Mouse (Mus musculus) lung, embryonic 16.5 days (tissue): ENCODE measurements around the gene Arhgap30. TPM values are rescaled to one million over a fixed set of nuclear protein-coding genes. Genes with fewer than 3 reads are reported as not detected.
A peak's percentile ranks its signal among the peaks of the same experiment; 100 is the strongest.

Experiments
- ATAC-seq: fragments of 200-750 bp; cut with Nextera tagmentation; 2 replicates; pipeline ENCODE4 v1.8.0; 2017; ENCODE audit warnings: low read depth, mild to moderate bottlenecking, moderate library complexity
- H3K27ac ChIP-seq: fragments of 300-500 bp; sonication (generic); 2 replicates; pipeline ENCODE4 v1.5.1; 2014; ENCODE audit warnings: mild to moderate bottlenecking, control low read depth, low read length
- H3K27me3 ChIP-seq: fragments of 300-500 bp; sonication (generic); 2 replicates; pipeline ENCODE4 v1.6.1; 2014; ENCODE audit warnings: low read depth, low read length, mixed read lengths; ENCODE audit not compliant: control insufficient read depth, insufficient read depth
- H3K36me3 ChIP-seq: fragments of 300-500 bp; sonication (generic); 2 replicates; pipeline ENCODE4 v1.6.1; 2014; ENCODE audit warnings: low read length; ENCODE audit not compliant: control insufficient read depth, insufficient read depth
- H3K4me1 ChIP-seq: fragments of 300-500 bp; sonication (generic); replicated peaks from 2 replicates; pipeline ENCODE4 v1.6.1; 2014; ENCODE audit warnings: low read length, mixed read lengths; ENCODE audit not compliant: control insufficient read depth, insufficient read depth
- H3K4me2 ChIP-seq: fragments of 300-500 bp; sonication (generic); 2 replicates; pipeline ENCODE4 v1.6.1; 2014; ENCODE audit warnings: low read depth, low read length, control low read depth
- H3K4me3 ChIP-seq: fragments of 300-500 bp; sonication (generic); 2 replicates; pipeline ENCODE4 v1.5.1; 2014; ENCODE audit warnings: mild to moderate bottlenecking, low read length, control low read depth
- H3K9ac ChIP-seq: fragments of 300-500 bp; sonication (generic); 2 replicates; pipeline ENCODE4 v1.6.1; 2014; ENCODE audit warnings: low read length, control low read depth
- H3K9me3 ChIP-seq: fragments of 300-500 bp; sonication (generic); 2 replicates; pipeline ENCODE4 v1.6.1; 2016; ENCODE audit warnings: low read length; ENCODE audit not compliant: control insufficient read depth
- WGBS: fragments of 180-500 bp; shearing (Covaris S2); extraction: QIAGEN DNeasy Blood & Tissue Kit; methylation state at CpG from one replicate; pipeline ENCODE4 v1.1.7; 2014; 5-methylcytosine and 5-hydroxymethylcytosine counted together
- polyA plus RNA-seq: library from polyadenylated mRNA; unstranded; fragments of >200 nt; fragmentation: Nextera tagmentation; extraction: Ambion mirVana; gene quantifications from 2 replicates; pipeline ENCODE4 v1.2.1, GENCODE M21; 2015

Arhgap30 gene
- polyA plus RNA-seq, 1 experiment from 2014 or later: 2.6 TPM

DNA sequence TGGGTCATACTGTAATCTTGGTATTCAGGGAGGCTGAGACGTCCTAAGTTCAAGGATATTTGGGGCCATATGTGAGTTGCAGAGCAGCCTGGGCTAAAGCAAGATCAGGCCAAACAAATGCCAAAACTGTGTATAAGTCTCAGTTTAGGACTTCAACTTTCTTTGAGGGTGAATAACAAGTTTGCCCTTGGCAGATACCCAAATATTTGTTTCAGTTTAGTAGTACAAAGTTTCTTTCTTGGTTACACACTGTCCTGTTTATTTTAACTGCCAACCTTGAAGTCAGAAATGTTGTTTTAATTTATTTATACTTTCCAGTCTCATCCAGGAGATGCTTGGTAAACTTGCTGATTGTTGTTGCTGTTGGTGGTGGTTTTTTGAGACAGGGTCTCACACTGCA is 47.2 kb downstream of the Arhgap30 start:
- Histone ChIP-seq H3K27ac (no peak overlapping the region), H3K4me3 (no peak overlapping the region), H3K27me3 (no peaks in the 10 kb centered on the region), H3K4me1 (peaks cover 20% of the 10 kb centered on the region), H3K9ac (no peak overlapping the region), H3K4me2 (no peak overlapping the region), H3K9me3 (no peaks in the 10 kb centered on the region), H3K36me3 (no peaks in the 10 kb centered on the region)
- ATAC-seq: no peak
- 26% methylated on average over 1 of the region's 1 CpGs for WGBS

DNA sequence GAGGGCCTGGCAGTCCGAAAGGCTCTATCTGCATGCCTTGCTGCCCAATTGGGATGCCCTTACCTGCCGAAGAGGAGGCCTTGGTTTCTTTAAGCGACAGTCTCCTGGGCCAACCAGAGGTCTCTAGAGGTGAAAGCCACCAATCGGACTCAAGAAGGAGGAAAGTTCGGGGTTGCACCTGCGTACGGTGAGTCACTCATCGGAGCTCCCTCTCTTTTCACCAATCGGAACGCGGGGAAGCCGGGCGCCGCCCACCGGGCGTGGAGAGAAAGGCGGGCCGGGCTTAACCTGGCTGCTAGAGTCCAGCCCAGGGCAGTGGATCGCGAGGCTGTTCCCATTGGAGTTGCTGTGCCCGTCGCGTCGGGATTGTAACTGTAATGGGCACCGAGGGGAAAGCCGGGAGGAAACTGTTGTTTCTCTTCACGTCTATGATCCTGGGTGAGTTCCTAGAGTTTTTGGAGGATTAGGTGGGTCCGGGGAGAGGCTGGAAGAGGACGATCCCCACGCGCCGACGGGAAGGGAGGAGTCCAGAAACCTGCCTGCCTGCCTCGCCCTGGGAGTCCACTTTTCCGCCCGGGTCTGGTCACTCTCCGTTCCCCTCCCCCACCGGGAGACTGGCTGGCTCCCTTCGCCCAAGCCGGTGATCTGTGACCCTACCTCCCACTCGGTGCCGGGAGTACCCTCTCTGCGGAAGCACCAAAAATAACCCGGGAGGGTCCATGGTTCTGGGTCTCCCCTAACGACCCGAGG is 48.7 kb downstream of the Arhgap30 start, which contains the start of gene F11r:
TSS of gene F11r (plus strand) at position 272 of the 750 bp plus-strand sequence.
- peak; percentile 82 for ATAC-seq
- no peaks in the 10 kb centered on the region for H3K27me3 ChIP-seq
- peak within 1 kb of the TSS; percentile 43 for H3K27ac ChIP-seq
- peak within 1 kb of the TSS; percentile 64 for H3K9ac ChIP-seq
- peaks cover 31% of the 10 kb centered on the region for H3K4me1 ChIP-seq
- peak within 1 kb of the TSS; percentile 64 for H3K4me2 ChIP-seq
- no peaks in the 10 kb centered on the region for H3K9me3 ChIP-seq
- WGBS: 2% methylated on average over 44 of the region's 46 CpGs
- H3K4me3 ChIP-seq: peak within 1 kb of the TSS; percentile 57
- H3K36me3 ChIP-seq: no peaks in the 10 kb centered on the region

DNA sequence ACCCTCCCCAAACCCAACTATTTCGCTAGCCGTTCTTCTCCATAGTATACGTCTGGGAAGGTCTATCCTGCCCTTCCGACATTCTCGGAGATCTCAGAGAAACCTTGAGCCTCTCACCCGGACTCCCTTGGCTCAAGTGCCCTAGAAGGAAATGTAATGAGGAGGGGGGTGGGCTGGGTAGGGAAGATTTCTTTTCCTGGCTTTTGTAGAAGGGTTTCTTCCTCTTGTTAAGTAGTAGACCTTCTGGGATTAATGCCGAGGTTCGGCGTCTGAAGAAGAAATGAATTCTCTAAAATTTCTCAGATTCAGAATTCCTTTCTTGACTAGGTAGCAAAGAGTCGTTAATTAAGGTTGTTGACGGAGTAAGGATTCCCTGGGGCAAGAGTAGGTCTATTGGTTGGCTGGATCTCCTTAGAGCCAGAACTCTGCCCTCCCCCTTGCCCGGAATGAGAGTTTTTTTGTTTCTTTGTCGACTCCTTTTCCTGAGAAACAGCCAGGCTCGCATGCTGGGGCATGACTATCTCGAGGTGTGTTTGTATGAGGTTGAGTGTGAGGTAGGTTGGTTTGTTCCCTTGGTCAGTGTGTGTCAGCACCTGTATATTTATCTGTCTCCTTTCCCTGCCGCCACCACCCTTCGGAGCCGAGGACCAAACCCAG is 49.4 kb downstream of the Arhgap30 start:
- H3K4me1 ChIP-seq: peaks cover 36% of the 10 kb centered on the region
- H3K27me3 ChIP-seq: no peaks in the 10 kb centered on the region
- H3K36me3 ChIP-seq: no peaks in the 10 kb centered on the region
- peak overlapping the region; percentile 64 for H3K4me2 ChIP-seq
- no peaks in the 10 kb centered on the region for H3K9me3 ChIP-seq
- H3K27ac ChIP-seq: peak overlapping the region; percentile 43
- ATAC-seq: peak; percentile 10; the same call in 1 of the 2 replicates
- H3K4me3 ChIP-seq: peak overlapping the region; percentile 57
- H3K9ac ChIP-seq: peak overlapping the region; percentile 64
- WGBS: 5% methylated on average over 18 of the region's 18 CpGs

DNA sequence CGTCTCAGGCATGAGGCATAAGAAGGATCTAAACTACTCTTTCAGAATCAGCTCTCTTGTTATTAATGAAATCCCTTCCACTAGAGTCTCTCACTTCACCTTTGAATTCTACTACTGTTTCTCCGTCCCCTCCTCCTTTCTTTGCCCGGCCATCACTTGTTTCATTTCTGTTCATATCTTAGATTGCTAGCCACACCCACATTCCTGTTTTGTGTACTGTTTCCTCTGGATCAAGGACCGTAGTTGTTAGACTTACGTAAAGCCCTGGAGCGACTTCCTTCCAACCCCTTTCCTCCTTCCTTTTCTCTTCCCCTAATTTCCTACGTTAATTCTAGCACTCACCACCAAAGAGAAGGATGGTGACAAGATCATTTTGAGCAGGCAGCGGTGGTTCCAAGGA is 50.3 kb downstream of the Arhgap30 start:
- no peaks in the 10 kb centered on the region for H3K36me3 ChIP-seq
- ATAC-seq: no peak
- peaks cover 36% of the 10 kb centered on the region for H3K4me1 ChIP-seq
- H3K4me3 ChIP-seq: peak overlapping the region; percentile 57
- H3K27me3 ChIP-seq: no peaks in the 10 kb centered on the region
- peak overlapping the region; percentile 91 for H3K27ac ChIP-seq
- H3K9me3 ChIP-seq: no peaks in the 10 kb centered on the region
- peak overlapping the region; percentile 64 for H3K4me2 ChIP-seq
- WGBS: 17% methylated on average over 8 of the region's 8 CpGs
- H3K9ac ChIP-seq: peak overlapping the region; percentile 64

DNA sequence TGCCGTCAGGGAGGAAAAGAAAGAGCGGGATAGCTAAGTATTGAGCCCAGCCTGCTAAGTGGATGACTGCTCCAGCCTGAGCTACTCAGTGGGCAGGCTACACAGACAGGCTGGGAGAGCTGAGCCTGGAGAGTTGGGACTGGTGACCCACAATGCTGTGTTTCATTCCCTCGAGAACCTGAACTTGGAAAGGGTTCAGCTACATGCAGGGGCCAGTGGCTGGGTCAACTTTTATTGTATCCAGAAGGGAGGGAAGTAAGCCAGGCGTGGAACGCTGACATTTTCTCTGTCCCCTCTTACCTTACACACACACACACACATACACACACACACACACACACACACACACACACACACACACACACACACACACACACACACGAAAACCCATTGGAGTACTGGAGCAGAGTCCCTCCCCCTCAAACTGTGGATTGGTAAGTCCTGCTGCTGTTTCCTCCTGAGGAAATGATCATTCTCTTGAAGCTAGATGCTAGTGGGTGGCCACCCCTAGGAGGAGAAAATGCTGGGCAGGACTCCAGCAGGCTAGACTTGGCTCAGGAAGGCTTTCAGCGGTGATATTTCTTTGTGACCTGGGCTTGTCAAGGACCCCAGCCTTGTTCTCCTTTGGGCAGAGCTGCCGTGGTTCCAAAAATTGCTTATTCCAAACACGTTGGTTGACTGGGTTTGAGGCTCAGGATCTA is 51.4 kb downstream of the Arhgap30 start:
- no peaks in the 10 kb centered on the region for H3K36me3 ChIP-seq
- WGBS: 15% methylated on average over 9 of the region's 9 CpGs
- H3K4me3 ChIP-seq: peak overlapping the region; percentile 57
- peak overlapping the region; percentile 61 for H3K9ac ChIP-seq
- H3K27me3 ChIP-seq: no peaks in the 10 kb centered on the region
- H3K9me3 ChIP-seq: no peaks in the 10 kb centered on the region
- peak overlapping the region; percentile 91 for H3K27ac ChIP-seq
- ATAC-seq: peak; percentile 56
- peak overlapping the region; percentile 64 for H3K4me2 ChIP-seq
- peaks cover 36% of the 10 kb centered on the region for H3K4me1 ChIP-seq

DNA sequence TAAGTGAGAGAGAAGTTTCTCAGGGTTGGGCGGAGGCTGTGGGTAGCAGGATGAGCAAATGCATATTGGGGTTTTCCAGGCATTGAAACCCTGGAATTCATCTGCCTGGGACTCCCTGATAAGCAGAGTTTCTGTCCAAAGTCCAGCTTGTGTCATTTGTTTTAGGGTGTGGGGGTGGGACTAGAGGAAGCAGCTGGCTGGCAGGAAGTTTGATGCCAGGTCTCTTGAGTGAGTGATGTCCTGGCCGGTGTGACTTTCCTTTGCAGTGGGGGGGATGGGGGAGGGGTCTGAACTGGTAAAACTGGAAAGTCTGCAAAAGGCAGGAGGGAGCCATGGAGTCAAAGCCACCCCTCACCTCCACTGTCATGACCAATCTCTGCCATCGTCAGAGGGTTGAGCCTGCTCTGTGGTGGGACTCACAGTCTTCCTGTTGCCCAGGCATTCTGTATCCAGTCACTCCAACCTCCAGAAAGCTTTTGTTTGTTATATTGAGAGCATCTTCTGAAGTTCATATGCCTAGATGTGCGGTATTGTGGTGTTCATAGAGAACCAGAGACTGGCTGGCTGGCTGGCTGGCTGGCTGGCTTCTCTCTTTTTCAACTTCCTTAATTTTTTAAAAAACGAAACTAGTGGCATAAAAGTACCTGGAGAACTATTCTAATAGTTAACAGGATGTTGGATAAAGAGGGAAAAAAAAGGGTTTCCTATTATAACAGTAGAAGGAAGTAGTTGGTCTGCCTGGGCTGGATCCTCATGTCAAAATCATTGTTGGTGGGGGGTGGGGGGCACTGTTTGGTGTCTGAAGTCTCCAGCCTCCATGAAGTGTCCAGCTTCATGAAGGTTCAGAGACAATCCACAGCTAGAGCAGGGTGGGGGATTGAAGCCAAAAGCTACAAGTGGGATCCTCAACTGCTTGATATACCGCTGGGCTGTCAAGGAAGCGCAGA is 53.0 kb downstream of the Arhgap30 start:
- H3K27me3 ChIP-seq: no peaks in the 10 kb centered on the region
- no peaks in the 10 kb centered on the region; the same call in 1 of the 2 replicates for H3K9me3 ChIP-seq
- 34% methylated on average over 7 of the region's 7 CpGs for WGBS
- H3K4me3 ChIP-seq: peak overlapping the region; percentile 8
- peak overlapping the region; percentile 64 for H3K4me2 ChIP-seq
- ATAC-seq: peak; percentile 37
- peaks cover 34% of the 10 kb centered on the region for H3K4me1 ChIP-seq
- peak overlapping the region; percentile 91 for H3K27ac ChIP-seq
- no peaks in the 10 kb centered on the region for H3K36me3 ChIP-seq
- H3K9ac ChIP-seq: no peak overlapping the region

DNA sequence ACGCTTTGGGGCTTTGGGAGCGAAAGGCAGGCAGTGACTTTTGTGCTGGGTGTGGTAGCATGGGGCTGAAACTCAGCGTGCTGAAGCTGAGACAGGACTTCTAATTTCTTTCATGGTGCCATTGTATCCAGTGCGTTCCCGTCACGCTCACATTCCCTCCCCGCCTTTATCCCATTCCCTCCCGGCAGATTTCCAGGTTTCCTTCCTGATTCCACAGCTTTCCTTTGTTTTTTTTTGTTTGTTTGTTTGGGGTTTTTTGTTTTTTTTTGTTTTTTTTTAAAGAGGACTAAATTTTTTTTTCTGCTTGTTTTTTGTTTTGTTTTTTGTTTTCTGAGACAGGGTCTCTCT is 53.6 kb downstream of the Arhgap30 start:
- no peak for ATAC-seq
- peaks cover 36% of the 10 kb centered on the region for H3K4me1 ChIP-seq
- H3K4me3 ChIP-seq: 0 out of 2 replicates have a peak overlapping the region, but pooled peaks have one; percentile 8
- WGBS: 66% methylated on average over 8 of the region's 8 CpGs
- H3K36me3 ChIP-seq: no peaks in the 10 kb centered on the region
- H3K9ac ChIP-seq: no peak overlapping the region
- H3K4me2 ChIP-seq: peak overlapping the region; percentile 64
- no peaks in the 10 kb centered on the region; the same call in 1 of the 2 replicates for H3K9me3 ChIP-seq
- H3K27ac ChIP-seq: peak overlapping the region; percentile 91
- no peaks in the 10 kb centered on the region for H3K27me3 ChIP-seq

DNA sequence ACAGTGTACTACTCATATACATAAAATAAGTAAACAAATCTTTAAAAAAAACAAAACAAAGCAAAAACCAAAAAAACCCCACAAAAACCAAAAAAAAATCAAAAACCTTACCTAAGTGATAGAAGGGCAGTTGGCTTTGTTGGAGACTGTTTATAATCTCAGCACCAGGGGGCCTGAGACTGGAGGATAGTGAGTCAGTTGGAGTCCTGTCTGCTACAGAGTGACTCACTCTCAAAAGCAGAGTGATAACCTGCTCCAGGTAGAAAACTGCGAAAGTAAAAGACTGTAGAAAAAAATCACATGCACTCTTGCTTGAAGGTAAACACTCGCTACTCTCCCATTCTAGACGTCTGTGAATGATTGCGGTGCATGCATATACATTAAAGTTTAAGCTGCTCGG is 56.3 kb downstream of the Arhgap30 start:
- Histone ChIP-seq H3K9me3 (no peaks in the 10 kb centered on the region; the same call in 1 of the 2 replicates), H3K27me3 (no peaks in the 10 kb centered on the region), H3K36me3 (no peaks in the 10 kb centered on the region), H3K4me3 (no peak overlapping the region), H3K27ac (no peak overlapping the region), H3K4me1 (peaks cover 35% of the 10 kb centered on the region), H3K4me2 (no peak overlapping the region), H3K9ac (no peak overlapping the region)
- ATAC-seq: no peak
- 65% methylated on average over 5 of the region's 5 CpGs for WGBS
